Mouse (Mus musculus) central nervous system, embryonic 18 days (tissue): ENCODE results near the gene B3gnt9. TPM values are rescaled to one million over a fixed set of nuclear protein-coding genes. Genes with fewer than 3 reads are reported as not detected.

Experiments
- polyA plus RNA-seq: library from polyadenylated mRNA; depleted of rRNA; stranded (reverse); fragments of >200 nt; gene quantifications from 2 replicates; pipeline ENCODE4 v1.2.3, GENCODE M21; 2012; rRNA removed

The B3gnt9 gene
- 5.6 and 7.8 TPM in 2 replicates for polyA plus RNA-seq

GRCm38 (mm10) chr8:105254966-105255350 lies at the start of gene B3gnt9:
Gene B3gnt9, minus strand, starts transcription at chr8:105255153.

GRCm38 (mm10) chr8:105297511-105298192 lies 42.7 kb upstream of the B3gnt9 start, which contains the start of gene E2f4:
Gene E2f4, plus strand, starts transcription at chr8:105297663.

GRCm38 (mm10) chr8:105295895-105296573 lies 41.1 kb upstream of the B3gnt9 start, which contains the start of gene Exoc3l:
Gene Exoc3l, minus strand, starts transcription at chr8:105296101.

GRCm38 (mm10) chr8:105289805-105290460 lies 35.0 kb upstream of the B3gnt9 start, which contains the start of gene 4931428F04Rik:
Gene 4931428F04Rik, minus strand, starts transcription at chr8:105289864.

GRCm38 (mm10) chr8:105275840-105276239 lies 20.9 kb upstream of the B3gnt9 start, which contains the start of gene Nol3:
Gene Nol3, plus strand, starts transcription at chr8:105276140.

GRCm38 (mm10) chr8:105269461-105269947 lies 14.6 kb upstream of the B3gnt9 start, which contains the start of gene Hsf4:
Gene Hsf4, plus strand, starts transcription at chr8:105269801.

GRCm38 (mm10) chr8:105264024-105264982 lies 9.3 kb upstream of the B3gnt9 start, which contains the start of the genes Tradd and Fbxl8:
Gene Tradd, minus strand, starts transcription at chr8:105264609.
Gene Fbxl8, plus strand, starts transcription at chr8:105264648.

GRCm38 (mm10) chr8:105224413-105225271 lies 30.3 kb downstream of the B3gnt9 start, which contains the start of gene D230025D16Rik:
Gene D230025D16Rik, plus strand, starts transcription at chr8:105225145.

Other genes starting within 250 kb of the B3gnt9 start
- gene Ces3a, start 206.6 kb downstream of the B3gnt9 start, polyA plus RNA-seq, result not detected in 2 replicates
- gene Ces3b, start 171.4 kb downstream of the B3gnt9 start, polyA plus RNA-seq, result not detected in 2 replicates
- gene Ces4a, start 123.4 kb downstream of the B3gnt9 start, polyA plus RNA-seq, result 0.04 and 0.08 TPM in 2 replicates
- gene Cbfb, start 84.5 kb downstream of the B3gnt9 start, polyA plus RNA-seq, result 27.4 and 27.6 TPM in 2 replicates
- gene D230025D16Rik, start 30.0 kb downstream of the B3gnt9 start, polyA plus RNA-seq, result 37.4 and 39.4 TPM in 2 replicates
- 9.0 and 10.3 TPM in 2 replicates for gene Tradd, start 9.5 kb upstream of the B3gnt9 start, polyA plus RNA-seq
- gene Fbxl8, start 9.5 kb upstream of the B3gnt9 start, polyA plus RNA-seq, result 1.2 and 1.5 TPM in 2 replicates
- 0.66 and 1.0 TPM in 2 replicates for gene Hsf4, start 14.6 kb upstream of the B3gnt9 start, polyA plus RNA-seq
- 2.1 and 2.2 TPM in 2 replicates for gene Nol3, start 21.0 kb upstream of the B3gnt9 start, polyA plus RNA-seq
- gene 4931428F04Rik, start 34.7 kb upstream of the B3gnt9 start, polyA plus RNA-seq, result 173 and 209 TPM in 2 replicates
- gene Exoc3l, start 40.9 kb upstream of the B3gnt9 start, polyA plus RNA-seq, result 8.0 and 9.1 TPM in 2 replicates
- 73.3 and 73.4 TPM in 2 replicates for gene E2f4, start 42.5 kb upstream of the B3gnt9 start, polyA plus RNA-seq
- gene Elmo3, start 50.4 kb upstream of the B3gnt9 start, polyA plus RNA-seq, result 1.3 and 1.8 TPM in 2 replicates
- gene Lrrc29, start 71.1 kb upstream of the B3gnt9 start, polyA plus RNA-seq, result 1.2 and 1.4 TPM in 2 replicates
- 119 and 132 TPM in 2 replicates for gene Tmem208, start 71.2 kb upstream of the B3gnt9 start, polyA plus RNA-seq
- gene Fhod1, start 92.8 kb upstream of the B3gnt9 start, polyA plus RNA-seq, result 3.7 and 4.6 TPM in 2 replicates
- gene Slc9a5, start 93.7 kb upstream of the B3gnt9 start, polyA plus RNA-seq, result 59.2 and 61.5 TPM in 2 replicates
- gene Plekhg4, start 118.1 kb upstream of the B3gnt9 start, polyA plus RNA-seq, result 14.5 and 17.4 TPM in 2 replicates
- 0.04 and 0.09 TPM in 2 replicates for gene Kctd19, start 158.3 kb upstream of the B3gnt9 start, polyA plus RNA-seq
- 0.47 and 0.82 TPM in 2 replicates for gene Lrrc36, start 158.4 kb upstream of the B3gnt9 start, polyA plus RNA-seq
- gene Tppp3, start 216.4 kb upstream of the B3gnt9 start, polyA plus RNA-seq, result 99.4 and 162 TPM in 2 replicates
- 38.3 and 39.3 TPM in 2 replicates for gene Zdhhc1, start 241.7 kb upstream of the B3gnt9 start, polyA plus RNA-seq